Mouse (Mus musculus): ENCODE measurements around the gene Plcb4.

DNA sequence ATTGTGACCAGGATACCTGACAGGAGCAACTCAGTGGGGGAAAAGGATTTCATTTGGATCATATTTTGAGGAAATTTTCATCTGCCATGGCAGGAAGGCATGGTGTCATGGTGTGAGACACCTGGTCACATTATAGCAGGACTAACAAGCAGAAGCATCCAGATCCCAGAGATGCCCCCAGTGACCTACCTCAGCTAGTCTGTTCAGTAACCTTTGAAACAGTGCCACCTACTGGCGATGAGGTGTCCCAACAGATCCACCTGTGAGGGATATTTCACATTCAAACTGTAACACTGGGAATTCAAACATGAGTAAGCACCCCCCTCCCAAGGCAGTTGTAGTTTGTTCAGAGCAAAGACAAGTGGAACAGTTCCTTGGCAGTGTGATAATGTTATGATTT is 289.0 kb downstream of the Plcb4 start:
- TF ChIP-seq POLR2A (IDR thresholded peaks at IDR 0.05; ENCODE audit: borderline replicate concordance, extremely low read depth, low read depth, low read length), result no peak
- TF ChIP-seq CTCF (IDR thresholded peaks at IDR 0.05; ENCODE audit: insufficient read depth, low read length), result 0 out of 2 replicates have a peak, but pooled peaks have one; percentile 3
